Mouse (Mus musculus) CH12.LX (cell line): ENCODE data around the gene Cuedc2. TPM values are rescaled to one million over a fixed set of nuclear protein-coding genes. Genes with fewer than 3 reads are reported as not detected.

Experiments used
- DNase-seq: peaks from one replicate; pipeline ENCODE4 v3.0.0-alpha.2; 2013; ENCODE audit errors: extremely low read depth
- H3K27ac ChIP-seq: 2 replicates; pipeline ENCODE4 v1.5.1; 2012; ENCODE audit warnings: low read depth, mild to moderate bottlenecking, control low read depth, moderate library complexity; ENCODE audit not compliant: insufficient read depth
- H3K27me3 ChIP-seq: replicated peaks from 2 replicates; pipeline ENCODE3; 2012; ENCODE audit warnings: inconsistent platforms
- H3K36me3 ChIP-seq, 2 experiments: replicated peaks in 1 of 2; 2 replicates each; pipeline versions ENCODE3 to v1.6.1; 2012; ENCODE audit warnings: inconsistent platforms in 1 of 2, low read length in 1 of 2, mild to moderate bottlenecking in 1 of 2, mixed read lengths in 1 of 2, moderate library complexity in 1 of 2; ENCODE audit not compliant: control insufficient read depth in 1 of 2, insufficient read depth in 1 of 2
- H3K4me1 ChIP-seq, 2 experiments: 2 replicates each; pipeline ENCODE4 v1.6.1; 2012; ENCODE audit warnings: inconsistent platforms in 1 of 2, moderate library complexity in 1 of 2; ENCODE audit not compliant: insufficient read depth in 2 of 2, control insufficient read depth in 1 of 2
- H3K4me2 ChIP-seq: 2 replicates; pipeline ENCODE4 v1.6.1; 2012; ENCODE audit warnings: low read depth, mild to moderate bottlenecking, control low read depth; ENCODE audit not compliant: poor library complexity, insufficient read depth, severe bottlenecking
- H3K4me3 ChIP-seq, 3 experiments: fragments of 150-350 bp in 1 of 3; sonication (generic) in 1 of 3; replicated peaks in 1 of 3; 2 replicates each; pipeline versions ENCODE3 to v1.5.1; 2011 to 2012; ENCODE audit warnings: low read depth in 2 of 3, low read length in 2 of 3, mild to moderate bottlenecking in 2 of 3, moderate library complexity in 2 of 3, control low read depth in 1 of 3, improper control_type of control experiment in 1 of 3, inconsistent platforms in 1 of 3, mixed read lengths in 1 of 3; ENCODE audit not compliant: poor library complexity in 1 of 3
- H3K79me2 ChIP-seq: replicated peaks from 2 replicates; pipeline ENCODE4 v1.6.1; 2012; ENCODE audit warnings: mild to moderate bottlenecking, moderate library complexity; ENCODE audit not compliant: control insufficient read depth, poor library complexity, insufficient read depth, severe bottlenecking; ENCODE audit errors: extremely low read depth
- H3K9ac ChIP-seq: 2 replicates; pipeline ENCODE4 v1.6.1; 2012; ENCODE audit warnings: low read depth, mild to moderate bottlenecking, control low read depth, moderate library complexity; ENCODE audit not compliant: insufficient read depth
- H3K9me3 ChIP-seq: replicated peaks from 2 replicates; pipeline ENCODE3; 2012; ENCODE audit warnings: low read length, inconsistent platforms, mixed read lengths
- BHLHE40 ChIP-seq: IDR thresholded peaks from 2 replicates; pipeline ENCODE4 v1.6.1; 2011; ENCODE audit warnings: mild to moderate bottlenecking, low read depth, low read length, improper control_type of control experiment
- CHD2 ChIP-seq: IDR thresholded peaks from 2 replicates; pipeline ENCODE4 v1.6.1; 2011; ENCODE audit warnings: low read length, improper control_type of control experiment
- CTCF ChIP-seq, 2 experiments: IDR thresholded peaks in 1 of 2; conservative IDR thresholded peaks in 1 of 2; 2 replicates each; pipeline ENCODE4 v1.5.1; 2011 to 2012; ENCODE audit warnings: low read depth in 2 of 2, low read length in 2 of 2, improper control_type of control experiment in 1 of 2, inconsistent platforms in 1 of 2, mild to moderate bottlenecking in 1 of 2, moderate library complexity in 1 of 2
- E2F4 ChIP-seq: IDR thresholded peaks from 2 replicates; pipeline ENCODE4 v1.6.1; 2011; ENCODE audit warnings: low read depth, low read length, improper control_type of control experiment; ENCODE audit not compliant: insufficient replicate concordance
- ETS1 ChIP-seq: conservative IDR thresholded peaks from 2 replicates; pipeline ENCODE4 v1.6.1; 2012; ENCODE audit warnings: low read depth, mild to moderate bottlenecking, inconsistent platforms, low read length, improper control_type of control experiment, moderate library complexity
- IRF4 ChIP-seq: IDR thresholded peaks from 2 replicates; pipeline ENCODE4 v1.6.1; 2014; ENCODE audit warnings: low read depth, mild to moderate bottlenecking, inconsistent platforms, low read length, improper control_type of control experiment
- JUN ChIP-seq: IDR thresholded peaks from 2 replicates; pipeline ENCODE4 v1.6.1; 2011; ENCODE audit warnings: low read depth, mild to moderate bottlenecking, low read length, improper control_type of control experiment, moderate library complexity; ENCODE audit not compliant: insufficient read depth
- MYC ChIP-seq: IDR thresholded peaks from 2 replicates; pipeline ENCODE4 v1.6.1; 2011; ENCODE audit warnings: low read depth, mild to moderate bottlenecking, improper control_type of control experiment, low read length
- PAX5 ChIP-seq: IDR thresholded peaks from 2 replicates; pipeline ENCODE4 v1.6.1; 2012; ENCODE audit warnings: low read length, inconsistent platforms, mixed read lengths
- POLR2A ChIP-seq: IDR thresholded peaks from 2 replicates; pipeline ENCODE4 v1.6.1; 2011; ENCODE audit warnings: low read depth, mild to moderate bottlenecking, improper control_type of control experiment, low read length
- POLR2AphosphoS2 ChIP-seq: IDR thresholded peaks from 2 replicates; pipeline ENCODE4 v1.6.1; 2011; ENCODE audit warnings: low read depth, low read length, improper control_type of control experiment
- RCOR1 ChIP-seq: conservative IDR thresholded peaks from 2 replicates; pipeline ENCODE4 v1.6.1; 2012; ENCODE audit warnings: low read depth, mild to moderate bottlenecking, inconsistent platforms, low read length, improper control_type of control experiment
- SIN3A ChIP-seq: IDR thresholded peaks from 2 replicates; pipeline ENCODE4 v1.6.1; 2012; ENCODE audit warnings: low read length, improper control_type of control experiment, inconsistent platforms
- SMC3 ChIP-seq: IDR thresholded peaks from 2 replicates; pipeline ENCODE4 v1.6.1; 2011; ENCODE audit warnings: low read depth, low read length, improper control_type of control experiment
- TBP ChIP-seq: conservative IDR thresholded peaks from 2 replicates; pipeline ENCODE4 v1.6.1; 2011; ENCODE audit warnings: low read depth, low read length, improper control_type of control experiment
- USF1 ChIP-seq: IDR thresholded peaks from 2 replicates; pipeline ENCODE4 v1.6.1; 2014; ENCODE audit warnings: low read depth, mild to moderate bottlenecking, inconsistent platforms, low read length, improper control_type of control experiment
- ZMIZ1 ChIP-seq: IDR thresholded peaks from 2 replicates; pipeline ENCODE4 v1.6.1; 2012; ENCODE audit warnings: low read depth, mild to moderate bottlenecking, inconsistent platforms, low read length, improper control_type of control experiment
- dilution Hi-C: fragments of 300-500 bp; cut with MboI; formaldehyde crosslinking; loops from 2 replicates; pipeline ENCODE4 v1.14.3; 2020; ENCODE audit warnings: low sequenced_read_pairs; ENCODE audit not compliant: extremely low pct_unique_long_range_greater_than_20kb, extremely low pct_ligation_motif_present
- in situ Hi-C: fragments of 300-500 bp; cut with MboI; formaldehyde crosslinking; loops from 3 replicates; pipeline ENCODE4 v1.14.3; 2019; ENCODE audit warnings: low sequenced_read_pairs, low pct_ligation_motif_present, low pct_unique_long_range_greater_than_20kb, mixed read lengths
- polyA plus RNA-seq: library from polyadenylated mRNA; unstranded; fragments of >175 nt; gene quantifications from 2 replicates; pipeline ENCODE4 v1.2.1, GENCODE M21; 2012; ENCODE audit warnings: low read depth; ENCODE audit not compliant: insufficient read length
- total RNA-seq, 2 experiments: library from RNA; depleted of rRNA; stranded (reverse); fragments of 300-350 nt in 1 of 2; fragments of >200 nt in 1 of 2; gene quantifications; 2 replicates each; pipeline ENCODE4 v1.2.3; 2012 to 2014

The Cuedc2 gene
- total and polyA plus RNA-seq, 3 experiments, result 94.4 to 117 (median 102) TPM

DNA sequence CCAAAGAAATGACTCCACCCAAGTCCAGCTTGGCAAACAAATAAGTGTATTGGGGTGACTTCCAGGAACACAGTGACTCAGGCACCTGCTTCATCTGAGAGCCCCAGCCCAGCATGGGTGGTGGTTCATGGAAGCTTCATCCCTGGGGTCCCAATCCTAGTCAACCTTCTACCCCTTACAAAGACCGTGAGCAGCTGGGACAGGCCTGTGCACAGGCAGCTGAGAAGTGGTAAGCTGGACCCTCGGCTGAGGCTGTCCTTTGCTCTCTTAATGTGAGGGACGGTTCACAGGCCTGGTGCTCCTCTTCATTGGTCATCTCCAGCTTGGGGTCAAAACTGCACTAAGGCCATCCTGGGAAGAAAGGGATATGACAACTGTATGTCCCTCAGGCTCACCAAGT is 50.9 kb downstream of the Cuedc2 start:
- Histone ChIP-seq H3K9ac (no peak overlapping the region), H3K79me2 (no peaks in the 10 kb centered on the region), H3K36me3 (peaks cover 36 to 49% of the 10 kb centered on the region in 2 experiments), H3K27me3 (no peaks in the 10 kb centered on the region), H3K9me3 (no peaks in the 10 kb centered on the region), H3K4me3 (no peak overlapping the region), H3K27ac (no peak overlapping the region), H3K4me2 (no peak overlapping the region), H3K4me1 (peaks cover 0 to 9% of the 10 kb centered on the region in 2 experiments; a peak in 2 of 4 replicates)
- TF ChIP-seq BHLHE40, result no peak
- TF ChIP-seq PAX5, result no peak
- no peak for TF ChIP-seq CHD2
- TF ChIP-seq RCOR1, result no peak
- in situ Hi-C loops (no loop called here), dilution Hi-C loops (no loop called here)
- no peak for DNase-seq

DNA sequence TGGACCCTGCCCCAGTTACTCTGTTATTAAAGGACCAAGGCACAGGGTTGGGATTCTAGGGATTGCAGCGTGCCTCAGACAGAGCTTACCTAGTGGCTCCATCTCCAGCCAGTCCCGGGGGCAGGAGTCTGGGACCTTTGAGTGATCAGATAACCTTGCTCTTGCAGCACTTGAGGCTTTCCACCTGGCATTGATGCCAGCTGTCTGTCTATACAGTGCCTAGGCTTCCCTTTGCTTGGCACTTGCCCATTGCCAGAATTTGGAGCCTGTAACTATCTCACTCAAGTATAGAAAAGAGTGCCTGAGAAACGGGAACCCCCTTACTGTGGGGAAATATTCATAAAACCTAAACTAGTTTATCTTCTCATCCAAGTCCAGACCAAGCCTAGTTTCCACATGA is 51.6 kb downstream of the Cuedc2 start:
- Histone ChIP-seq H3K4me1 (peaks cover 0 to 9% of the 10 kb centered on the region in 2 experiments; a peak in 2 of 4 replicates), H3K27ac (no peak overlapping the region), H3K27me3 (no peaks in the 10 kb centered on the region), H3K9me3 (no peaks in the 10 kb centered on the region), H3K36me3 (peaks cover 42 to 56% of the 10 kb centered on the region in 2 experiments), H3K79me2 (no peaks in the 10 kb centered on the region), H3K4me2 (no peak overlapping the region), H3K9ac (no peak overlapping the region), H3K4me3 (no peak overlapping the region)
- DNase-seq, result no peak
- dilution Hi-C loops (no loop called here), in situ Hi-C loops (no loop called here)
- TF ChIP-seq JUN (no peak), CTCF (conservative IDR thresholded peaks at IDR 0.05 in 1 of 2, IDR thresholded peaks at IDR 0.05 in 1 of 2; ENCODE audit: low read depth in 2 of 2, low read length in 2 of 2) (no peak), ZMIZ1 (no peak), TBP (no peak), SIN3A (no peak), USF1 (no peak), POLR2A (no peak), POLR2AphosphoS2 (no peak), ETS1 (no peak), E2F4 (no peak), PAX5 (no peak), SMC3 (no peak), IRF4 (no peak), MYC (no peak)
